ENCODE assay signal across 8 mouse cellular contexts in genomic region chr5:121712232-121712933, GRCm38 (mm10). TPM values are rescaled to one million over a fixed set of nuclear protein-coding genes. Genes with fewer than 3 reads are reported as not detected.
A peak's percentile ranks its signal among the peaks of the same experiment; 100 is the strongest.
DNase-seq lines count a peak whose midpoint lies in the region; ATAC-seq and TF ChIP-seq lines count a peak whose summit lies in the region.

No protein-coding gene starts in this region.

- TF ChIP-seq POLR2A in cortical plate, adult 2 months (IDR thresholded peaks at IDR 0.05; ENCODE audit: extremely low read depth, insufficient read depth, low read length) = no peak
- TF ChIP-seq POLR2A in kidney, adult 2 months (IDR thresholded peaks at IDR 0.05; ENCODE audit: low read depth, low read length) = no peak

- H3K36me3 ChIP-seq in kidney, adult 2 months (ENCODE audit: control insufficient read depth, insufficient read depth, low read length) = no peaks in the 10 kb centered on the region
- H3K36me3 ChIP-seq in lung, postnatal 0 days (ENCODE audit: insufficient read depth, low read length) = no peaks in the 10 kb centered on the region

- no peaks in the 10 kb centered on the region for H3K27me3 ChIP-seq in kidney, adult 2 months (replicated peaks; ENCODE audit: control insufficient read depth, insufficient read depth, low read length)
- H3K27me3 ChIP-seq in lung, postnatal 0 days (replicated peaks; ENCODE audit: insufficient read depth, low read length) = no peaks in the 10 kb centered on the region

- no peak for TF ChIP-seq EP300 in lung, postnatal 0 days (IDR thresholded peaks at IDR 0.05)

- peak; percentile 40 for ATAC-seq in lung, postnatal 0 days
- no peak for ATAC-seq in erythroid progenitor cell, adult 5-6 weeks (replicated peaks; ENCODE audit: low FRiP score, poor library complexity, severe bottlenecking)

- H3K4me1 ChIP-seq in cortical plate, adult 2 months (ENCODE audit: control insufficient read depth, insufficient read depth, low read length) = peaks cover 5% of the 10 kb centered on the region
- peaks cover 22% of the 10 kb centered on the region; the same call in 1 of the 2 replicates for H3K4me1 ChIP-seq in kidney, adult 2 months (ENCODE audit: control insufficient read depth, insufficient read depth, low read length)
- H3K4me1 ChIP-seq in lung, postnatal 0 days (ENCODE audit: insufficient read depth, low read depth, low read length) = peaks cover 15% of the 10 kb centered on the region; the same call in 1 of the 2 replicates

- peak; percentile 26 for DNase-seq in 416B (ENCODE audit: low read depth)
- DNase-seq in R1 (ENCODE audit: low read depth, low spot score) = peak; percentile 57
- DNase-seq in heart, adult 11 months = peak; percentile 96
- DNase-seq in kidney, adult 2 months = peak; percentile 42
- peak; percentile 66 for DNase-seq in lung, postnatal 0 days (ENCODE audit: low spot score)
- DNase-seq in ovary, postnatal 36 days (ENCODE audit: low spot score) = peak; percentile 60

- TF ChIP-seq CTCF in cortical plate, adult 2 months (IDR thresholded peaks at IDR 0.05; ENCODE audit: extremely low read depth, insufficient read depth, low read length) = no peak
- no peak for TF ChIP-seq CTCF in kidney, adult 2 months (conservative IDR thresholded peaks at IDR 0.05; ENCODE audit: insufficient read depth, insufficient read length, low read depth, low read length)
- TF ChIP-seq CTCF in lung, postnatal 0 days (IDR thresholded peaks at IDR 0.05) = no peak

- H3K9me3 ChIP-seq in lung, postnatal 0 days (ENCODE audit: low read length) = no peaks in the 10 kb centered on the region

- H3K4me2 ChIP-seq in lung, postnatal 0 days (replicated peaks; ENCODE audit: low read depth, low read length) = peak overlapping the region; percentile 84

- peak overlapping the region; percentile 99; the same call in 1 of the 2 replicates for H3K27ac ChIP-seq in cortical plate, adult 2 months (ENCODE audit: insufficient read depth, low read length)
- peak overlapping the region; percentile 95 for H3K27ac ChIP-seq in kidney, adult 2 months (ENCODE audit: insufficient read depth, low read depth, low read length)
- peak overlapping the region; percentile 96 for H3K27ac ChIP-seq in lung, postnatal 0 days (ENCODE audit: low read length)

- peak overlapping the region; percentile 88 for H3K4me3 ChIP-seq in cortical plate, adult 2 months (ENCODE audit: insufficient read depth, low read length)
- peak overlapping the region; percentile 89 for H3K4me3 ChIP-seq in kidney, adult 2 months (ENCODE audit: insufficient read depth, low read depth, low read length)
- H3K4me3 ChIP-seq in lung, postnatal 0 days (ENCODE audit: low read depth, low read length) = peak overlapping the region; percentile 99

- 2% methylated on average over 55 of the region's 66 CpGs for WGBS in kidney, adult 2 months
- 0% methylated on average over 7 of the region's 66 CpGs for WGBS in lung, postnatal 0 days

- H3K9ac ChIP-seq in lung, postnatal 0 days (replicated peaks; ENCODE audit: low read depth) = peak overlapping the region; percentile 91

RNA-seq across cellular contexts. Expression of gene Atxn2, which starts 1.2 kb away (rescaled TPM):
- 136 and 139 TPM in 2 replicates for polyA plus RNA-seq in cortical plate, adult 2 months (2012; rRNA removed)
- 111 and 112 TPM in 2 replicates for polyA plus RNA-seq in kidney, adult 2 months (2012; rRNA removed)
- 40.6 and 45.3 TPM in 2 replicates for polyA plus RNA-seq in lung, postnatal 0 days (2015; fragmentation: Nextera tagmentation; extraction: Ambion mirVana)
- 171 and 190 TPM in 2 replicates for total RNA-seq in erythroid progenitor cell, adult 5-6 weeks (2015; ENCODE audit: low replicate concordance)
- 170 and 182 TPM in 2 replicates for total RNA-seq in erythroid progenitor cell, adult 5-6 weeks (2017; ENCODE audit: low replicate concordance)

RNA-seq across cellular contexts. Expression of gene Brap, which starts 52.0 kb away (rescaled TPM):
- polyA plus RNA-seq in cortical plate, adult 2 months (2012; rRNA removed) = 51.8 and 57.5 TPM in 2 replicates
- polyA plus RNA-seq in kidney, adult 2 months (2012; rRNA removed) = 44.0 and 50.1 TPM in 2 replicates
- 32.2 and 37.6 TPM in 2 replicates for polyA plus RNA-seq in lung, postnatal 0 days (2015; fragmentation: Nextera tagmentation; extraction: Ambion mirVana)
- 24.7 and 26.3 TPM in 2 replicates for total RNA-seq in erythroid progenitor cell, adult 5-6 weeks (2015; ENCODE audit: low replicate concordance)
- total RNA-seq in erythroid progenitor cell, adult 5-6 weeks (2017; ENCODE audit: low replicate concordance) = 35.5 and 64.2 TPM in 2 replicates

RNA-seq across cellular contexts. Expression of gene Acad10, which starts 52.1 kb away (rescaled TPM):
- polyA plus RNA-seq in cortical plate, adult 2 months (2012; rRNA removed) = 4.6 and 5.0 TPM in 2 replicates
- 55.9 and 68.1 TPM in 2 replicates for polyA plus RNA-seq in kidney, adult 2 months (2012; rRNA removed)
- polyA plus RNA-seq in lung, postnatal 0 days (2015; fragmentation: Nextera tagmentation; extraction: Ambion mirVana) = 3.7 and 4.5 TPM in 2 replicates
- total RNA-seq in erythroid progenitor cell, adult 5-6 weeks (2015; ENCODE audit: low replicate concordance) = not detected in 2 replicates
- 0.26 and 2.1 TPM in 2 replicates for total RNA-seq in erythroid progenitor cell, adult 5-6 weeks (2017; ENCODE audit: low replicate concordance)

Comparison
In these comparisons a context has a peak if more than half of its experiments do, and no peak if none do; other contexts are left out.
1. DNase-seq: peak in every context shown above with its lines; median percentile 96 in heart, adult 11 months; 66 in lung, postnatal 0 days; 60 in ovary, postnatal 36 days; 57 in R1; 42 in kidney, adult 2 months; 26 in 416B.